Mouse (Mus musculus): ENCODE data around the gene Nhlh1.

Gene Nhlh1

GRCm38 (mm10) chr1:172053541-172054440 is 3.6 kb downstream of the Nhlh1 start:
- DNase-seq (ENCODE audit: low spot score in 2 of 2) = no peak

GRCm38 (mm10) chr1:172052766-172053279 is 4.5 kb downstream of the Nhlh1 start:
- no peak for DNase-seq (ENCODE audit: low spot score in 2 of 2)

GRCm38 (mm10) chr1:172049131-172049782 is 8.1 kb downstream of the Nhlh1 start:
- DNase-seq (ENCODE audit: low spot score in 2 of 2) = no peak

DNA sequence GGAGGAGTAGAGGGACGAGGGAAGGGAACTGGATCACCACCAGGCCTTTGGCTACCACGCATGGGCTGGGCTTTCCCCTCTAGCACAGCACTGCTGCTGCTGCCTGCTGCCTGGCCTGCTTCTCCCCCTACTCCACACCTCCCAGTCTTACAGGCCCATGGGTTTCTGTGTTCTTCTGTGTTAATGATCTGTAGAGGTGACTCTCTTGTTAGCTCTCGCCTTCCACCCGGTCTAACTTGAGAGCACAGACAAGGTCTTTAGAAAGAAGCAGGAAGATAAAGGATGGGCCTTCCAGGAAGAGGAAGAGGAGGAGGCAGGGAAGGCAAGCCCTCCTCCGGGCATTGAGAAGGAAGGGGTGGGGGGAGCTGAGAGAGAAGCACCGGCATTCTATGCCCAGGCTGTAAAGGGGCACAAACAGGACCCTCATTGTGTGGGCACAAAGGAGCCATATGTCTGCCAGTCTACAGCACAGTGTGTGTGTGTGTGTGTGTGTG is 9.1 kb downstream of the Nhlh1 start:
- no peak for DNase-seq (ENCODE audit: low spot score in 2 of 2)

DNA sequence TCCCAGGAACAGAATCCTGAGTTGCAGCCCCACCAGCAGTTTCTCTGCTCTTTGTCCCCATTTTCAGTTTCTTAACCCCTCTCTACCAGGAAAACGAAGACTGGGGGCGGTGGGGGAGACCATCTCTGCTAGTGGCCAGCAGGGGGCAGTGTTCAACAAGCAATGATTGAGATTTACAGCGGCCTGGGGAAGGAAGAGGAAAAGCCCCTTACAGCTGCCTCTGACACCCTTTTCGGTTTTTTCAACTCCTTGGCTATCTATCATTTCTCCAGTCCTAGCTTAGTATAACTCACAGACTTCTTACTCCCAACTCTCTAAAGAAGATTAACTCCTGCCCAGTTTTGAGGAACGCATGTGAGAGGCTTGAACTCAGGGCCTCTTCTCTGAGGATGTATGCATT is 10.4 kb downstream of the Nhlh1 start:
- DNase-seq (ENCODE audit: low spot score in 2 of 2) = peak; percentile 24 to 30

- no peak for DNase-seq (ENCODE audit: low spot score in 2 of 2)
Observed at GRCm38 (mm10) chr1:172046410-172046809, 11.0 kb downstream of the Nhlh1 start.

- no peak for DNase-seq (ENCODE audit: low spot score in 2 of 2)
Observed at GRCm38 (mm10) chr1:172029914-172030313, 27.5 kb downstream of the Nhlh1 start.

- DNase-seq (ENCODE audit: low spot score in 2 of 2) = no peak
Observed at GRCm38 (mm10) chr1:172028394-172029275, 28.7 kb downstream of the Nhlh1 start, which contains the start of gene Vangl2. Gene Vangl2, minus strand, starts transcription at chr1:172028444.

DNA sequence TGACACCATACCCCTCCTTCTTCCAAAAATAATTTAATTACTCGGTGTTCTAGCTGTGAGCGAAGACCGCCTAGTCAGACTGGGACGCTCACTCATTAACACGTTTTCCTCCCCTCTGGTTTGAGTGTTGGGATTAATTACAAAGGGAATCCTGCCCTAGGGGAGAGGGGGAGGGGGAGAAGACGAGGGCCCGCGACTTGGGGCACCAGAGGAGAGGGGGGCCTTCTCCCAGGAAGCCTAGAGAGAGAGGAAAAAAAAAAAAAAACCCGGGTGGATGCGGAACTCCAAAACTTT is 29.6 kb downstream of the Nhlh1 start:
- DNase-seq (ENCODE audit: low spot score in 2 of 2) = no peak

DNA sequence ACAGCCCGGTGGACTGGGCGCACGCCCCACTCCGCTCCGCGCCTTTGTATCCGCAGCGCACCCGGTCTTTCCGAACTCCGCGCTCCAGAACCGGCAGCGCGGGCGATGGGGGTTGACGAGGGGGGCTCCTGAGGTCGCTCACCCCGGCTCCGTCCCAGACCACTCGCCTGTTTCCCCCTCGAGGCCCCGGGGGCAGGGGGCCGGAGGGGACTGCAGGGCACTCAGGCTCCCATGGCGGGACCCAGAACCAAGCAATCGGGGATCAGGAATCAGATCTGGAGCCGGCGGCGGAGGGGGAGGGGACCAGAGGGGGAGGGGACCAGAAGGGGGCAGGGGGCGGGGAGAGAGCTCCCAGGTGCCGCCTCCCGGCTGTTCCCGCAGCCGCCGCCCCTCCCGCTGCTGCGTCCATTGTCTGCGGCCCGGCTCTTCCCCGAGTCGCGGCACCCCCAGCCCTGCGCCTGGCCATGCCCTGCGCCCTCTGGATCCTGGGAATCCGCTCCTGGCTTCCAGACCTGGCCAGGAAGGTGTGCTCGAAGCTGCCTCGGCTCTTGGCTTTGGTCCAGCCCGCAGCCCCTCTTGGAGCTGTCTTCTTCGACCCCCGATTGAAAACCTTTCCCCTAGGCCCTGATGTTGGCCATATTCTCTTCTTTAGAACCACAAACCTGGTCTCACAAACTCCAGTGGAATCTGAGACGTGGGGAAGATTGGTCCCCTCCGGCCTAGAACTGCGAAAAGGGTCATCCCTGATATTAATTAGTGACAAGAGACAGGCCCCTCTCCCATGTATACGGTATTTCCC is 30.2 kb downstream of the Nhlh1 start:
- peak; percentile 65 to 81 for DNase-seq (ENCODE audit: low spot score in 2 of 2)

GRCm38 (mm10) chr1:172026201-172026901 is 31.0 kb downstream of the Nhlh1 start:
- DNase-seq (ENCODE audit: low spot score in 2 of 2) = peak in 1 of 2 experiments; percentile 25

DNA sequence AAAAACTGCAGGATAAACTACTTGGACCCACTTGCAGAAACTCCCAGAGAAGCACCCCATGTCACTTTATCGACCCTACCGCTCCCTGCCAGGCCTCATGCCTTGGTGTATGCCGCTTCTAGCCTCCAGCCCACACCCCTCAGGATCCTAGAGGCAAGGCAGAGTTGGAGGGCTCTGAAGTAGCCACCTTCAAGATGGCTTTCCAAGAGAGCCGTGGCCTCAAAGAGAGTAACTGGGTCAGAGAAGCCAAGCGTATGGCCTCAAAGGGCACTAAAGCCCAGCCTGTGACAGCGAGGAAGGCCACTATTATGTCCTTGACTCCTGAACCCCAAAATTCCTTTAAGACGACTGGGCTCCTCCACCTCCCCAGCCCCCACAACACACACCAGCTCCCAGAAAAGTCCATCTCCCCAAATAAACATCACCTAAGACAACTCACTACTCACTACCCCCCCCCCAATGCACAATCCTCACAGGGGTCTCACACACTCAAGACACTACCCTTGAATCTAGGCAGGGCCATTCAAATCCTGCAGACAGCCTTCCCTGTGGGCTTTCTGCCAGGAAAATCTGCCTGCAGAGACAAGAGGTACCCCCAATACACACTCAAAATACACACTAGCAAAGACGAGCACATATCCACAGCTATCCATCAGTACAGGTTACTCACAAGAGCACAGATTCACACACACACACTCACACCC is 32.0 kb downstream of the Nhlh1 start:
- DNase-seq (ENCODE audit: low spot score in 2 of 2) = no peak

DNA sequence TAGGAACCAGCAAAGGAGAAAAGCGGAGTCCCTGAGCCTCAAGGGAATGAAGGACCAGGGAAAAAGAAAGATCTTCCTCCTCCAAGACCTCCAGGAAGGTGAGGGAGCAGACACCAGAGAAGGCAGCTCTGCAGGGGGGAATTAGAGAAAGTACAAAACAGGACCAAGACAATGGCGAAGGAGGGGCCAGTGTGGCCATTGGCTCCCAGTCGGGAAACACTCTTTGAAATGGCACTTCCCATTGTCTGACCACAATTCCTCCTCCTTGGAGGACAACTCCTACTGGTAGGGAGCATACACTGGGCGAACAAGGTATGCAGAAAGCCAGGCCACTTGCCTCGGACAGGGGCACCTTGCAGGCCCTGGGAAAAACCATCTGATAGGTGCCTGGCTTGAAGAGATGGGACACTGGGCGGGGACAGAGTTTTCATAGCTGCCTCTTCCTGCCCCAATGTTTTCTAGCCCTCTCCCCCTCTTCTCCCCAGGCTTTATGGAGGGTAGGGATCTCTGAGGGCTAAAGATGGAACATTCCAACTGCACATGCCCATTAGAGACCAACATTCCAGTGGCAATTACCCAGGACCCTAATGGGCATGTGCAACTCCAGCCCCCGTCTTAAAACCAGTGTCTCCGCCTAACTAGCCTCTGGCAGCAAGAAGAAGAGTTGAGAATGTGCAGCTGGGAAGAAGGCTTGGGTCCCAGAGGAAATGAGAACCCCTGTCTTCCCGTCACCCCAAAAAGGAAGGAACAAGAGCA is 33.1 kb downstream of the Nhlh1 start:
- DNase-seq (ENCODE audit: low spot score in 2 of 2) = no peak

- DNase-seq (ENCODE audit: low spot score in 2 of 2) = no peak
Observed at GRCm38 (mm10) chr1:172019863-172020521, 37.4 kb downstream of the Nhlh1 start.

DNA sequence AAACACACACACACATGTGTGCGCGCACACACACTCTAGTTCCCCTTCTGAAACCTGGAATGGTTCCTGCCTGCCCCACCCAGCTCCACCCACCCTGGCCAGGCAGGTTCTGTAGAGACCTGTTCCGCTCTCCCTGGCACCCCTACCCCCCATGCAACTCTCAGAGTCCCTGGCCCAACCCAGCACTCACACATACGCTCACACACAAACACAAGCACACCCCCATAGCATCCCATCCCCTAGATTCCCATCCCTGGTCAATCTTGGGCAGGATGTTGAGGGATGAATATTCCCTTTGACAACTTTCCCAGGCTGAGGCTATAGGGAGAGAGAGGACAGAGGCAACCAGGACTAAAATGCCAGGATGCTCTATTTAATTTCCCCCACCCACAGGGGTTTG is 38.0 kb downstream of the Nhlh1 start:
- peak; percentile 31 to 37 for DNase-seq (ENCODE audit: low spot score in 2 of 2)

- DNase-seq (ENCODE audit: low spot score in 2 of 2) = no peak
Observed at GRCm38 (mm10) chr1:172018336-172019311, 38.7 kb downstream of the Nhlh1 start.

- DNase-seq (ENCODE audit: low spot score in 2 of 2) = no peak
Observed at GRCm38 (mm10) chr1:172017517-172018070, 39.8 kb downstream of the Nhlh1 start.
